Mouse (Mus musculus): Measurements from ENCODE around the gene Inpp5d. TPM values are rescaled to one million over a fixed set of nuclear protein-coding genes. Genes with fewer than 3 reads are reported as not detected.

The Inpp5d gene
- polyA plus RNA-seq, 1 experiment from 2014 or later = 7.9 TPM

GRCm38 (mm10) chr1:87624826-87625225 lies 4.7 kb downstream of the Inpp5d start:
- no peaks in the 10 kb centered on the region for H3K27me3 ChIP-seq (replicated peaks)
- no peak overlapping the region for H3K4me2 ChIP-seq
- WGBS = 93% methylated on average over 2 of the region's 2 CpGs
- no peak overlapping the region for H3K4me3 ChIP-seq
- no peaks in the 10 kb centered on the region for H3K9me3 ChIP-seq (replicated peaks)
- ATAC-seq (ENCODE audit: insufficient number of reproducible peaks, low FRiP score) = no peak
- H3K9ac ChIP-seq = no peak overlapping the region
- no peaks in the 10 kb centered on the region for H3K36me3 ChIP-seq
- no peak overlapping the region for H3K27ac ChIP-seq (ENCODE audit: poor library complexity, severe bottlenecking)
- peaks cover 43% of the 10 kb centered on the region for H3K4me1 ChIP-seq (replicated peaks)

GRCm38 (mm10) chr1:87625254-87626025 lies 5.3 kb downstream of the Inpp5d start:
- ATAC-seq (ENCODE audit: insufficient number of reproducible peaks, low FRiP score) = no peak

GRCm38 (mm10) chr1:87626344-87626743 lies 6.2 kb downstream of the Inpp5d start:
- H3K36me3 ChIP-seq = no peaks in the 10 kb centered on the region
- peak overlapping the region; percentile 68 for H3K27ac ChIP-seq (ENCODE audit: poor library complexity, severe bottlenecking)
- peak; percentile 79 for ATAC-seq (ENCODE audit: insufficient number of reproducible peaks, low FRiP score)
- no peaks in the 10 kb centered on the region for H3K9me3 ChIP-seq (replicated peaks)
- H3K27me3 ChIP-seq (replicated peaks) = no peaks in the 10 kb centered on the region
- peaks cover 37% of the 10 kb centered on the region for H3K4me1 ChIP-seq (replicated peaks)
- H3K4me3 ChIP-seq = no peak overlapping the region
- WGBS = 19% methylated on average over 2 of the region's 2 CpGs
- H3K4me2 ChIP-seq = no peak overlapping the region
- no peak overlapping the region for H3K9ac ChIP-seq

More at GRCm38 (mm10) chr1:87625254-87626025, 5.3 kb downstream of the Inpp5d start:
- Histone ChIP-seq H3K9ac (no peak overlapping the region), H3K4me3 (no peak overlapping the region), H3K9me3 (replicated peaks) (no peaks in the 10 kb centered on the region), H3K36me3 (no peaks in the 10 kb centered on the region), H3K4me2 (no peak overlapping the region), H3K4me1 (replicated peaks) (peaks cover 44% of the 10 kb centered on the region), H3K27ac (ENCODE audit: poor library complexity, severe bottlenecking) (no peak overlapping the region), H3K27me3 (replicated peaks) (no peaks in the 10 kb centered on the region)
- 81% methylated on average over 6 of the region's 6 CpGs for WGBS

GRCm38 (mm10) chr1:87628085-87628484 lies 8.0 kb downstream of the Inpp5d start:
- H3K4me2 ChIP-seq = no peak overlapping the region
- no peak for ATAC-seq (ENCODE audit: insufficient number of reproducible peaks, low FRiP score)
- no peak overlapping the region for H3K4me3 ChIP-seq
- H3K27me3 ChIP-seq (replicated peaks) = no peaks in the 10 kb centered on the region
- 14% methylated on average over 2 of the region's 2 CpGs for WGBS
- no peaks in the 10 kb centered on the region for H3K36me3 ChIP-seq
- no peaks in the 10 kb centered on the region for H3K9me3 ChIP-seq (replicated peaks)
- H3K27ac ChIP-seq (ENCODE audit: poor library complexity, severe bottlenecking) = no peak overlapping the region
- no peak overlapping the region for H3K9ac ChIP-seq
- H3K4me1 ChIP-seq (replicated peaks) = peaks cover 29% of the 10 kb centered on the region

- H3K4me1 ChIP-seq (replicated peaks) = peaks cover 20% of the 10 kb centered on the region
- no peak overlapping the region for H3K4me2 ChIP-seq
- H3K4me3 ChIP-seq = no peak overlapping the region
- H3K9me3 ChIP-seq (replicated peaks) = no peaks in the 10 kb centered on the region
- no peaks in the 10 kb centered on the region for H3K36me3 ChIP-seq
- no peak for ATAC-seq (ENCODE audit: insufficient number of reproducible peaks, low FRiP score)
- WGBS = 55% methylated on average over 10 of the region's 10 CpGs
- H3K27ac ChIP-seq (ENCODE audit: poor library complexity, severe bottlenecking) = no peak overlapping the region
- no peaks in the 10 kb centered on the region for H3K27me3 ChIP-seq (replicated peaks)
- no peak overlapping the region for H3K9ac ChIP-seq
Observed at GRCm38 (mm10) chr1:87631584-87631983, 11.5 kb downstream of the Inpp5d start.

- Histone ChIP-seq H3K27me3 (replicated peaks) (no peaks in the 10 kb centered on the region), H3K4me3 (no peak overlapping the region), H3K4me2 (no peak overlapping the region), H3K27ac (ENCODE audit: poor library complexity, severe bottlenecking) (no peak overlapping the region), H3K9me3 (replicated peaks) (no peaks in the 10 kb centered on the region), H3K36me3 (no peaks in the 10 kb centered on the region), H3K4me1 (replicated peaks) (peaks cover 14% of the 10 kb centered on the region), H3K9ac (no peak overlapping the region)
- ATAC-seq (ENCODE audit: insufficient number of reproducible peaks, low FRiP score) = no peak
- WGBS = 42% methylated on average over 6 of the region's 6 CpGs
Observed at GRCm38 (mm10) chr1:87632163-87632562, 12.1 kb downstream of the Inpp5d start.

GRCm38 (mm10) chr1:87636716-87637117 lies 16.6 kb downstream of the Inpp5d start:
- Histone ChIP-seq H3K27ac (ENCODE audit: poor library complexity, severe bottlenecking) (no peak overlapping the region), H3K9ac (no peak overlapping the region), H3K9me3 (replicated peaks) (no peaks in the 10 kb centered on the region), H3K27me3 (replicated peaks) (no peaks in the 10 kb centered on the region), H3K36me3 (no peaks in the 10 kb centered on the region), H3K4me1 (replicated peaks) (peaks cover 17% of the 10 kb centered on the region; the same call in 1 of the 2 replicates), H3K4me3 (no peak overlapping the region), H3K4me2 (no peak overlapping the region)
- ATAC-seq (ENCODE audit: insufficient number of reproducible peaks, low FRiP score) = no peak
- 82% methylated on average over 12 of the region's 12 CpGs for WGBS

- Histone ChIP-seq H3K27me3 (replicated peaks) (no peaks in the 10 kb centered on the region), H3K4me2 (no peak overlapping the region), H3K9me3 (replicated peaks) (no peaks in the 10 kb centered on the region), H3K36me3 (no peaks in the 10 kb centered on the region), H3K4me3 (no peak overlapping the region), H3K9ac (no peak overlapping the region), H3K4me1 (replicated peaks) (peaks cover 15% of the 10 kb centered on the region; the same call in 1 of the 2 replicates), H3K27ac (ENCODE audit: poor library complexity, severe bottlenecking) (peak overlapping the region; percentile 44)
- WGBS = 83% methylated on average over 4 of the region's 4 CpGs
- peak; percentile 98 for ATAC-seq (ENCODE audit: insufficient number of reproducible peaks, low FRiP score)
Observed at GRCm38 (mm10) chr1:87637121-87637877, 17.2 kb downstream of the Inpp5d start.

GRCm38 (mm10) chr1:87637878-87638600 lies 17.9 kb downstream of the Inpp5d start:
- Histone ChIP-seq H3K27ac (ENCODE audit: poor library complexity, severe bottlenecking) (peak overlapping the region; percentile 44; the same call in 1 of the 2 replicates), H3K4me3 (no peak overlapping the region)
- peak; percentile 74 for ATAC-seq (ENCODE audit: insufficient number of reproducible peaks, low FRiP score)

GRCm38 (mm10) chr1:87639724-87640123 lies 19.6 kb downstream of the Inpp5d start:
- H3K4me3 ChIP-seq = no peak overlapping the region
- H3K27me3 ChIP-seq (replicated peaks) = no peaks in the 10 kb centered on the region
- no peaks in the 10 kb centered on the region for H3K9me3 ChIP-seq (replicated peaks)
- H3K36me3 ChIP-seq = no peaks in the 10 kb centered on the region
- H3K4me2 ChIP-seq = no peak overlapping the region
- peaks cover 13% of the 10 kb centered on the region; the same call in 1 of the 2 replicates for H3K4me1 ChIP-seq (replicated peaks)
- H3K27ac ChIP-seq (ENCODE audit: poor library complexity, severe bottlenecking) = peak overlapping the region; percentile 56
- WGBS = 75% methylated on average over 8 of the region's 8 CpGs
- H3K9ac ChIP-seq = no peak overlapping the region
- ATAC-seq (ENCODE audit: insufficient number of reproducible peaks, low FRiP score) = no peak

More at GRCm38 (mm10) chr1:87637878-87638600, 17.9 kb downstream of the Inpp5d start:
- 76% methylated on average over 4 of the region's 4 CpGs for WGBS
- peaks cover 13% of the 10 kb centered on the region; the same call in 1 of the 2 replicates for H3K4me1 ChIP-seq (replicated peaks)
- H3K36me3 ChIP-seq = no peaks in the 10 kb centered on the region
- H3K9me3 ChIP-seq (replicated peaks) = no peaks in the 10 kb centered on the region
- H3K4me2 ChIP-seq = no peak overlapping the region
- no peaks in the 10 kb centered on the region for H3K27me3 ChIP-seq (replicated peaks)
- H3K9ac ChIP-seq = no peak overlapping the region
